Mouse (Mus musculus) hindbrain, embryonic 12.5 days (tissue): ENCODE measurements at regions not wholly inside any gene's neighbourhood (a gene's known extent, or its start where the extent isn't known, plus 50 kb on each side); places are given as distances from the start of the nearest gene placed in this dataset.

ENCODE experiments used
- ATAC-seq: fragments of 200-750 bp; cut with Nextera tagmentation; 2 replicates; pipeline ENCODE4 v1.8.0; 2017; ENCODE audit warnings: moderate TSS enrichment; ENCODE audit not compliant: low FRiP score
- H3K27ac ChIP-seq: fragments of 300-500 bp; sonication (generic); 2 replicates; pipeline ENCODE4 v1.5.1; 2016; ENCODE audit warnings: mild to moderate bottlenecking
- H3K27me3 ChIP-seq: fragments of 300-500 bp; sonication (generic); 2 replicates; pipeline ENCODE4 v1.6.1; 2016; ENCODE audit warnings: mild to moderate bottlenecking
- H3K36me3 ChIP-seq: fragments of 300-500 bp; sonication (generic); 2 replicates; pipeline ENCODE4 v1.6.1; 2016; ENCODE audit warnings: mild to moderate bottlenecking
- H3K4me1 ChIP-seq: fragments of 300-500 bp; sonication (generic); 2 replicates; pipeline ENCODE4 v1.6.1; 2016
- H3K4me2 ChIP-seq: fragments of 300-500 bp; sonication (generic); replicated peaks from 2 replicates; pipeline ENCODE4 v1.6.1; 2016; ENCODE audit warnings: mild to moderate bottlenecking
- H3K4me3 ChIP-seq: fragments of 300-500 bp; sonication (generic); 2 replicates; pipeline ENCODE4 v1.5.1; 2016; ENCODE audit warnings: mild to moderate bottlenecking
- H3K9ac ChIP-seq: fragments of 300-500 bp; sonication (generic); 2 replicates; pipeline ENCODE4 v1.6.1; 2016; ENCODE audit warnings: mild to moderate bottlenecking, moderate library complexity
- H3K9me3 ChIP-seq: fragments of 300-500 bp; sonication (generic); replicated peaks from 2 replicates; pipeline ENCODE4 v1.6.1; 2016; ENCODE audit warnings: mild to moderate bottlenecking
- WGBS: fragments of 180-500 bp; shearing (Covaris S2); methylation state at CpG from one replicate; pipeline ENCODE4 v1.1.7; 2016; 5-methylcytosine and 5-hydroxymethylcytosine counted together

DNA sequence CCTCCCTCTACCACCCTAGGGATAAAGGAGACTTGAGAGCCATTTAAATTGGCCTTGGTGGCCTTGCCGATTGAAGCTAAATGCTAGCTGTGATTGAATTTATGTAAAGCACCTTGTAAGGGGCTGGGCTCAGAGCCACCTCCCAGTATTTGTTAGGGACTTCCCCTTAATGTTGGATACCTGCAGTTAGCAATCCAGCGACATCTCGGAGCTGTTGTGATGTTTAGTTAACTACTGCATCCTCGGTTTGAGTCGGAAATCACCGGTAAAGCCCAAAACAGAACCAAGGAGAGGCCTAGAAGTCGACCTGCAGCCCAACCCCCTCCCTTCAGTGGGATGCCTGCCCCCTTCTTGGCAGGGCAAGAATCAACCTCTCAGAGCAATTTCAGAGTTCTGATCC, 236.3 kb downstream of the Cd83 start:
- Histone ChIP-seq H3K4me1 (peaks cover 31% of the 10 kb centered on the region), H3K27ac (no peak overlapping the region), H3K36me3 (no peaks in the 10 kb centered on the region), H3K27me3 (peaks cover 38% of the 10 kb centered on the region), H3K4me3 (no peak overlapping the region), H3K4me2 (no peak overlapping the region), H3K9me3 (no peaks in the 10 kb centered on the region), H3K9ac (no peak overlapping the region)
- ATAC-seq: no peak
- WGBS: 26% methylated on average over 7 of the region's 7 CpGs

DNA sequence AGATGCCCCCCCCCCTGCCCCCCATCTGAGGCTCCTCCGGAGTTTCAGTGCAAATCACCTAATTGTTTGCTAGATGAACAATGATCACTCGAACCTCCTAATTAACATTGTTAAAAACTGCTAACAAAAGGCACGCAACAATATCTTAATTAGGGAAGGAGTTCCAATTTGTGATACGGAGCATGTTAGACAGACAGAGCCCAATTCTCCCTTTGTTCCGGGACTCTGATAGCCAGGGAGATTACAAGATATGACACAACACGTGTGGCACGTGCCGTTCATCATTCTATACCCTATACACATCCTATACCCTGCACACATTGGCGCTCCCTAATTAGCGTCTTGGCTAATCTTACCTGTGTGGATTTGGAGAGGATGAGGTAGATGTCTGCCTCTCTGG, 237.5 kb downstream of the Cd83 start:
- no peaks in the 10 kb centered on the region for H3K9me3 ChIP-seq
- no peak overlapping the region for H3K27ac ChIP-seq
- no peak overlapping the region for H3K4me3 ChIP-seq
- 60% methylated on average over 10 of the region's 10 CpGs for WGBS
- H3K27me3 ChIP-seq: peaks cover 32% of the 10 kb centered on the region
- peaks cover 38% of the 10 kb centered on the region for H3K4me1 ChIP-seq
- H3K36me3 ChIP-seq: no peaks in the 10 kb centered on the region
- no peak for ATAC-seq
- no peak overlapping the region for H3K4me2 ChIP-seq
- no peak overlapping the region for H3K9ac ChIP-seq

DNA sequence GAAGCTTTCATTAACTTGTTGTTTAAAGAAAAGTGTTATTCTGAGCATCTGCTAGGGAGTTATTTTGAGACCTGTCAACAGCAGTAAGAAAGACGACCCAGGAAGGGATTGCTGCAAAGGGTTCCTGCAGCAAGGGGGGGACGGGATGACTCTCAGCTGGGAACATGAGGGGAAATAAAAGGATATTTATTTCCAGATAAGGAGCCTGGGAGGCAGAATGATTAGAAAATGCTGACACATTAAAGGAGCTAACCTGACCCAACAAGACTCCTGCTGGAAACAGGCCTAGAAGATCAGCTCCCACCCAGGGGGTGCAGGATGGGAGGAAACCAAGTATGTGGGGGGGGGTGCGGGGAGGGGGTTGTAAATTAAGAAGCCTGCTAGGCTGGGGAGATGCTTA, 240.0 kb downstream of the Cd83 start:
- Histone ChIP-seq H3K4me2 (no peak overlapping the region), H3K27ac (no peak overlapping the region)
- 42% methylated on average over 3 of the region's 3 CpGs for WGBS

DNA sequence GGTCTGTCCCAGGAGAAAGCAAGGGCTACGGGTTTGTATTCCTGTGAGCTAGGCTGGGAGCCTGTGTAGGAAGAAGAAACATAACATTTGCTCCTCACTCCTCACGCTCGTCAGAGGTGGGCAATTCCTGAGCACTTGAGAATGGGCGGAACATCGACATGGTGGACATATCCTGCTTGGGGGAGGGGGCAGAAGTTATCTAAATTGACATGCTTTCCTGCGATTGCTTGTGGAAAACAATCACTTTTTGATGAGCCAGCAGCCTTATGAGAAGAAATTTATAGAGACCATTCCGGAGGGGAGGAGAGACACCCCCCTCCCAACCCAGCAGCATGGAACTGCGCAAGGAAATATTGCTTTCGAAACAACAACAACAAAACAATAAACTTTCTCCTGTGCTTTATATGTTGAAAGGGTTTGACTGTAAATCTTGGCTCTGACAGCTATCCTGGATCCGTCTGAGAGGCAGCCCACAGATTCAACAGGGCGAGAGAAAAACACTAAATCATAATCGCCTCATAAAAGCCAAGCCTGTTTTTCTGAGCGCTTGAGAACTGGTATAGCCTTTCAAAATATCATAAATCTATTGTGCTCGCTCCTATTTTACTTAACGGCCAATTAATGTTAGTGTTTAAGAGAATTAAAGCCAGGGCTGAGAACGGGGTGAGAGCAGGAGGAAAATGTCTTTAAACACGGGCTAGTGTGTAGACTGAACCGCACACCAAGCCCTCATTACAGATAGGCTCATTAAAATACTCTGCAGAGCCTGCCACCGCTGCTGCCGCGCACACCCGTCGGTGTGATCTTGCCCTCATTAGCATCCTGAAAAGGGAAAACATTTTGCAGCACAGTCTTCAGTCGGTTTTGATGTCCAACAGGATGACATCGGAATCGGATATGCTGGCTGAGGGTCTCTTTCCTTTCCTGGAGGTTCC, 242.0 kb downstream of the Cd83 start:
- peaks cover 10% of the 10 kb centered on the region for H3K4me1 ChIP-seq
- H3K27ac ChIP-seq: 0 out of 2 replicates have a peak overlapping the region, but pooled peaks have one; percentile 30
- no peak overlapping the region for H3K4me3 ChIP-seq
- H3K36me3 ChIP-seq: no peaks in the 10 kb centered on the region
- H3K4me2 ChIP-seq: no peak overlapping the region
- H3K27me3 ChIP-seq: peaks cover 7% of the 10 kb centered on the region; the same call in 1 of the 2 replicates
- WGBS: 66% methylated on average over 26 of the region's 26 CpGs
- H3K9ac ChIP-seq: no peak overlapping the region
- no peaks in the 10 kb centered on the region for H3K9me3 ChIP-seq
- ATAC-seq: no peak

More for the DNA sequence above, 240.0 kb downstream of the Cd83 start:
- Histone ChIP-seq H3K4me1 (peaks cover 24% of the 10 kb centered on the region), H3K9me3 (no peaks in the 10 kb centered on the region), H3K27me3 (peaks cover 20% of the 10 kb centered on the region), H3K9ac (no peak overlapping the region), H3K4me3 (no peak overlapping the region), H3K36me3 (no peaks in the 10 kb centered on the region)
- ATAC-seq: no peak

DNA sequence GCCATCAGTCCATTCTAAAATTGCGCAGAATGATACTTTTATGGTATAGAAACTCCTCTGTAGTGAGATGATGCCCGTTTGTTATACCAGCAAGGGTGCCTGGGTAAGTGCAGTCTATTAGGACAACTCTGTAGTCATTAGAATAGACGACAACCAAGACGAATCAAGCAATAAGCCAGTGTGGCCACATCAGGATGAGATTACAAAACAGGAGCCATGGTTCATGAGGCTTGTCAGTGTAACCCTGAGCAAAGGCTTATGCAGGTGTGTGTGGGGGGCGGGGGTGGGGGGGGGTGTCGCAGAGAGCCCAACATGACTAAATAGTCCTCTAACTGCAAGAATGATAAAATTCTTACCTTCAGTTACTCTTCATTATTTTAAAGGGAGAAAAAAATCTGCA, 243.5 kb downstream of the Cd83 start:
- 93% methylated on average over 6 of the region's 6 CpGs for WGBS
- peaks cover 3% of the 10 kb centered on the region; the same call in 1 of the 2 replicates for H3K27me3 ChIP-seq
- no peak overlapping the region for H3K4me2 ChIP-seq
- no peaks in the 10 kb centered on the region for H3K9me3 ChIP-seq
- no peak overlapping the region for H3K4me3 ChIP-seq
- no peak overlapping the region for H3K9ac ChIP-seq
- no peaks in the 10 kb centered on the region for H3K36me3 ChIP-seq
- peaks cover 10% of the 10 kb centered on the region for H3K4me1 ChIP-seq
- ATAC-seq: no peak
- H3K27ac ChIP-seq: no peak overlapping the region

DNA sequence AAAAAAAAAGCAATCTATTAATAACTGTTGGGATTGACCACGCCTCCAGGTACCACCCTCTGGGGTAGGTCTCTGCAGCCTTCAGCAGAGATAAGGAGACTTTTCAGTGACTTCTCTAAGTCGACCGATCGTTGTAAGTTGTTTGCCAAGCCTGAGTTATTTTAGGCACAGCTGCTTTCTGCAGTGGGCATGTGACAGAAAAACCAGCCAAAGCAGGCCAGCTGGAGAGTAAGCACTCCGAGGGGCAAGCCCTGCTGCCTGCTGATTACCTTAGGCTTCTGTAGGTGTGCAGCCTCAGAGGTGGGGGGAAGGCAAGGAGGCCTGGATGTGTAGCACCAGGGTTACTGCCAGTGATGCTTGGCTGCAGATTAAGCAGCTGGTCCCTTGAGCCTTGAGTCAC, 246.0 kb downstream of the Cd83 start:
- H3K4me2 ChIP-seq: no peak overlapping the region
- H3K4me1 ChIP-seq: peaks cover 10% of the 10 kb centered on the region
- no peaks in the 10 kb centered on the region for H3K9me3 ChIP-seq
- peaks cover 3% of the 10 kb centered on the region; the same call in 1 of the 2 replicates for H3K27me3 ChIP-seq
- ATAC-seq: no peak
- H3K4me3 ChIP-seq: no peak overlapping the region
- H3K36me3 ChIP-seq: no peaks in the 10 kb centered on the region
- no peak overlapping the region for H3K9ac ChIP-seq
- 84% methylated on average over 5 of the region's 5 CpGs for WGBS
- no peak overlapping the region for H3K27ac ChIP-seq

DNA sequence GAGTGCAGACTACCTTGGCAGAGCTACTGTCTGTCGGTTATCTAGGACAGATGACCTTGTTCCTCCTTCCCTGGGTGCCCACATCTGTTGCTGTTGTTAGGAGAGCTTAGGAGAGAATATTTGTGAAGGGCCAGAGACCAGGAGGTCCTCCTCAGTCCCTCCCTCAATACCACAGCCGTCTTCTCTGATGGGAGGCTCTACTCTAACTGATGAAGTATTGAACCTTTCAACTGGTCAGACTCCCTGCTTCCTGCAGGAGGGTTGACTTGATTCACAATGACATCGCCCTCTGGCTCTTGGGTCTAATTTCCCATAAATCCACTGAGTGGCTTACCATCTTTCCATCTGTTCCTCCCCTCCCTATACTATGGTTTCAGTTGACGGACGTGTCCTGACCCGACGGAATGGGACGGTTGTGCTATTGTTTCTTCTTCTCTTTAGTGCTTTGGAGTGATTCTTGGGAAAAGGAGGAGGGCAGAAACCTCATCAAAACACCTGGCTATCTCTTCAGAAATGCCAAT, 253.3 kb downstream of the Cd83 start:
- Histone ChIP-seq H3K36me3 (no peaks in the 10 kb centered on the region), H3K4me3 (no peak overlapping the region), H3K4me2 (no peak overlapping the region), H3K27ac (no peak overlapping the region), H3K4me1 (peaks cover 13% of the 10 kb centered on the region), H3K9me3 (no peaks in the 10 kb centered on the region), H3K9ac (no peak overlapping the region), H3K27me3 (peaks cover 7% of the 10 kb centered on the region; the same call in 1 of the 2 replicates)
- no peak for ATAC-seq
- 60% methylated on average over 8 of the region's 8 CpGs for WGBS

DNA sequence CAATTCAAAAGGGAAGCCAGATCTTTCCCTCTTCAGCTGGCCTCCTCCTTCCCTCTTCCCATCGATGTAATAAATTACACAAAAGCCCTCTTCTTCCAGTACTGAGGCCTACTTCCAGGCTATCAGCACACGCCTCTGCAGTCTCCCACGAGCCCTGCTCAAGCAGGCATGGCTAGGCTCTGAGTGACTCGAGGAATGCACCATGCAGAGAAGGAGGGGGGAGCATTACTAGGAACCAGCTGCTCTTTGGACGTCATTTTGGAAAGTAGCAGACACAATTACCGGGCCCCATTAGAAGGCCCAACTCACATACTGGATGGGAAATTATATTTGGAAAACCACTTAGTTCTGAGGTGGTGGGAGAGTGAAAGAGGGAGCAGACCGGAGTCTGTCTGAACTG, 253.7 kb downstream of the Cd83 start:
- H3K27me3 ChIP-seq: peaks cover 7% of the 10 kb centered on the region; the same call in 1 of the 2 replicates
- ATAC-seq: no peak
- peaks cover 18% of the 10 kb centered on the region for H3K4me1 ChIP-seq
- H3K4me3 ChIP-seq: no peak overlapping the region
- H3K27ac ChIP-seq: no peak overlapping the region
- no peaks in the 10 kb centered on the region for H3K9me3 ChIP-seq
- no peak overlapping the region for H3K9ac ChIP-seq
- no peaks in the 10 kb centered on the region for H3K36me3 ChIP-seq
- H3K4me2 ChIP-seq: no peak overlapping the region
- 30% methylated on average over 7 of the region's 7 CpGs for WGBS

DNA sequence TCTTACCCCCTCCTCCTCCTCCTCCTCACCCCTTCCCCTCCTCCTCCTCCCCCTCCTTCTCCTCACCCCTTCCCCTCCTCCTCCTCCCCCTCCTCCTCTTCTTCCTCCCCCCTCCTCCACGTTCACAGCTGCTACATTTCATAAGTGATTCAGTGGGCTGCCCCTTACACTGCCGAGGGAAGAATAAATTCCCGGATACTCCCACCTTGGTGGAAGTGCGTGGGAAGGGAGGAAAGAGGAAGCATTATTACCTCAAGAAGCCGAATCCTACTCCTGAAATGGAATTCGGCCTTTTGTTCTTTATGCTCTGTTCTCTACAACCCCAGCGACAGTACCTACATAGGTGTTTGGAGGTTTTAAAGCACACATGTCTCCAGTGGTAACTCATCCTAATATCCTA, 256.1 kb downstream of the Cd83 start:
- Histone ChIP-seq H3K36me3 (no peaks in the 10 kb centered on the region), H3K27ac (no peak overlapping the region), H3K27me3 (peaks cover 7% of the 10 kb centered on the region; the same call in 1 of the 2 replicates), H3K9me3 (no peaks in the 10 kb centered on the region), H3K4me2 (no peak overlapping the region), H3K9ac (no peak overlapping the region), H3K4me3 (no peak overlapping the region), H3K4me1 (peaks cover 24% of the 10 kb centered on the region)
- WGBS: 62% methylated on average over 6 of the region's 7 CpGs
- no peak for ATAC-seq

DNA sequence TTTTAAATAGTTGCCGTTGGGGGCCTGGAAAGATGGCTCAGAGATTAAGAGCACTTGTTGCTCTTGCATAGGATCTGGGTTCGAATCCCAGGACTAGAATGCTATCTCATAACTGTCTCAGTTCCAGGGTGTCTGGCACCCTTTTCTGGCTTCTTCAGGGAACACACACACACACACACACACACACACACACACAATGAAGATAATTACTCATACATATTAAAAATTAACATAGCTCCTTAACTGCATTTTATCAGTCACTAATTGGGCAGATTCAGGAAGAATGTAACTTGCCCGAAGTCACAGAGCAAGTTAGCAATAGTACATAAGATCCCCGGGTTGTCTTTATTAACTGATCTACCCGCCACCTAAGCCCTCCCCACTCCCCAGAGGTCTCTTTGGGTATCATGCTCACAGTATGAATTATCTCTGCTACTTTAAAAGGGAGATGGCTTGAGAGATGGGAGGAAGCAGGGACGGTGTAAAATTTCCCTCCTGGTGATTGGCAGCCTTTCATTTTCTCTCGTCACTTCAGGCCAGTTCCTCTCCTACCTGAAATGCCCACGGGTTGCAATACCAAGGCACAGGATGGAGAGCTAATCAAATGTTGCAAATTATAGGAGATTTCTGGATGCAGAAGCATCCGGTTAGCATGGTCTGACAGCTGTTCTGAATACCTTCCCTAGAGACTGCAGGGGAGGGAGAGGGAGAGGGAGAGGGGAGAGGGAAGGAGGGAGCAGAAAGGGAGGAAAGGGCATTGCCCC, 258.3 kb downstream of the Cd83 start:
- peak; percentile 80 for ATAC-seq
- Histone ChIP-seq H3K27ac (peak overlapping the region; percentile 40; the same call in 1 of the 2 replicates), H3K36me3 (no peaks in the 10 kb centered on the region), H3K27me3 (peaks cover 10% of the 10 kb centered on the region; the same call in 1 of the 2 replicates), H3K9ac (no peak overlapping the region), H3K4me3 (no peak overlapping the region), H3K9me3 (no peaks in the 10 kb centered on the region), H3K4me1 (peaks cover 21% of the 10 kb centered on the region), H3K4me2 (peak overlapping the region; percentile 18; the same call in 1 of the 2 replicates)
- 35% methylated on average over 9 of the region's 9 CpGs for WGBS

DNA sequence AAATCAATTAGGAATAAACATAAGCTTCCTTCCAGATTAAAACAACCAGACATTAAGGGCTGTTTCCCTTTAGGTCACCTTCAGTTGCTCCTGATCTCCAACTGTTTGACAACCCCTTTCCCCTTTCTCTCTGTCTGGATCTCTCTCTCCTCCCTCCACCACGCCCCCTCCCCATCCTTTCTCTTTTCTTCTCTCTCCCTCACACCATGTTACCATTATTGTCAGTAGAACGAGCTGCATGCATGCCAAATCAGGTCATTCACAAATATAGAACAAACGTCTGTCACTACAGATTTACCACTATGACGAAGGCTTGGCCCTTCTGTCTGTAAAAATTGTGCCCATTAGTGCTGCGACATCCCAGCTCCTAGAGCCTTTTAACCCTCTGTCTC, 258.9 kb downstream of the Cd83 start:
- Histone ChIP-seq H3K9ac (no peak overlapping the region), H3K27ac (0 out of 2 replicates have a peak overlapping the region, but pooled peaks have one; percentile 40), H3K9me3 (no peaks in the 10 kb centered on the region), H3K27me3 (peaks cover 9% of the 10 kb centered on the region; the same call in 1 of the 2 replicates), H3K4me2 (peak overlapping the region; percentile 18), H3K4me1 (peaks cover 16% of the 10 kb centered on the region), H3K36me3 (no peaks in the 10 kb centered on the region), H3K4me3 (no peak overlapping the region)
- WGBS: 10% methylated on average over 5 of the region's 5 CpGs
- peak; percentile 73; the same call in 1 of the 2 replicates for ATAC-seq
